8 mouse cellular contexts compared by ENCODE assay signal in the genomic region with DNA sequence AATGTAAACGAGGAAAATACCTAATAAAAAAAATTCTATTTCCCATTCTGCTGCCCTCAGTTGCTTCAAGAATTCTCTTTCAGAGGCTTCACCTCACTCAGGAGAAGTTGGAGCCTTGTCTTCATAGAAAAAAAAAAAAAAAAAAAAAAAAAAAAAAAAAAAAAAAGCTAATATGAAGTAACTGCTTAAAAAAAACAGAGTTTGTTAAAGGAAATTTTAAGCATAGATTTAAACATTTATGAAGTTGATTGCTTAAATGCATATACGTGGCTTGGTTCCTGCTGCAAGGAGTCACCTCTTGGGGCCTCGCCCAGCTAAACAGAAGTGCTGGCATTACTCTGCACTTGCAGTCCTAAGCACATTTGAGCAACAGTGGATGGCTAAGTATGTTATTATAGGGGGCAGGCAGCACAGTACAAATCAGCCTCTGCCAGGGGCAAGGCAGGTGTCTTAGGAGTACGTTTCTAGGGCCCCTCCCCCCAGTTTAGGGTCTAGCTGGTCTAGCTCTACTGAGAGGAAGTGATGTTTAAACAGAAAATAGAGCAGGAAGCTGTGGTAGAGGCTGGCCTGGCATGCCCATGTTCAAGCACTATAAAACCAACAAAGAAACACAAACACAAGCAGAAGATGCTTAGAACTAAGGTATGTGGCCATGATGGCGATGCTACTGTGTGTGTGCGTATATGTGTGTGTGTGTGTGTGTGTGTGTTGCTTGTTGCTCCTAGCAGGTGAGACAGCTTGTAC. TPM values are rescaled to one million over a fixed set of nuclear protein-coding genes. Genes with fewer than 3 reads are reported as not detected.
DNase-seq lines count a peak whose midpoint lies in the region; ATAC-seq and TF ChIP-seq lines count a peak whose summit lies in the region.

A gene (plus strand): TSS at position 528 of the 744 bp plus-strand sequence.

- intact Hi-C loops in heart, postnatal 36 days (cut with DNase I) = loop anchor here (2.0 to 10.0 kb wide), 3 partner anchors 35 to 177 kb away; a partner anchor contains a TSS

- no peak within 1 kb of the TSS for H3K27ac ChIP-seq in heart, embryonic 13.5 days (replicated peaks)
- H3K27ac ChIP-seq in ES-E14 (ENCODE audit: insufficient read depth, low read depth, low read length, poor library complexity, severe bottlenecking) = no peak within 1 kb of the TSS
- no peak within 1 kb of the TSS; the same call in 1 of the 2 replicates for H3K27ac ChIP-seq in heart, postnatal 0 days (ENCODE audit: low read depth)
- no peak within 1 kb of the TSS for H3K27ac ChIP-seq in limb, embryonic 15.5 days

- H3K4me3 ChIP-seq in heart, embryonic 13.5 days = peak within 1 kb of the TSS; percentile 55
- peak within 1 kb of the TSS in 1 of 2 experiments; percentile 68; a peak in 2 of 4 replicates for H3K4me3 ChIP-seq in ES-E14 (ENCODE audit: insufficient read depth in 1 of 2, low read depth in 1 of 2, low read length in 2 of 2, poor library complexity in 1 of 2, severe bottlenecking in 1 of 2)
- H3K4me3 ChIP-seq in heart, postnatal 0 days (ENCODE audit: low read depth, low read length) = peak within 1 kb of the TSS; percentile 55
- H3K4me3 ChIP-seq in limb, embryonic 15.5 days = peak within 1 kb of the TSS; percentile 49

- no peaks in the 10 kb centered on the region; the same call in 1 of the 2 replicates for H3K27me3 ChIP-seq in heart, embryonic 13.5 days (replicated peaks)
- no peaks in the 10 kb centered on the region for H3K27me3 ChIP-seq in heart, postnatal 0 days (ENCODE audit: control insufficient read depth, insufficient read depth, low read length)
- H3K27me3 ChIP-seq in limb, embryonic 15.5 days = 0 out of 2 replicates have a peak, but pooled peaks cover 5% of the 10 kb centered on the region

- no peak for DNase-seq in heart, postnatal 36 days
- no peak for DNase-seq in ES-E14 (ENCODE audit: low read depth, low spot score)
- DNase-seq in heart, postnatal 0 days (ENCODE audit: low spot score) = no peak
- peak; percentile 62 to 63 for DNase-seq in spleen, postnatal 36 days (ENCODE audit: low spot score in 2 of 2)
- DNase-seq in adrenal gland, adult (ENCODE audit: inconsistent age in 2 of 2, low spot score in 1 of 2) = no peak
- no peak for DNase-seq in kidney, postnatal 4 days

- peak within 1 kb of the TSS; percentile 80 for H3K4me2 ChIP-seq in heart, embryonic 13.5 days
- peak within 1 kb of the TSS; percentile 88 for H3K4me2 ChIP-seq in heart, postnatal 0 days (ENCODE audit: low read depth, low read length)
- H3K4me2 ChIP-seq in limb, embryonic 15.5 days = peak within 1 kb of the TSS; percentile 99

- no peak for TF ChIP-seq CTCF in heart, postnatal 0 days (IDR thresholded peaks at IDR 0.05; ENCODE audit: low read depth)

- WGBS in heart, embryonic 13.5 days = 74% methylated on average over 6 of the region's 6 CpGs
- WGBS in heart, postnatal 0 days = 70% methylated on average over 6 of the region's 6 CpGs
- WGBS in limb, embryonic 15.5 days = 69% methylated on average over 6 of the region's 6 CpGs

- ATAC-seq in heart, embryonic 13.5 days (ENCODE audit: extremely low read depth, insufficient number of reproducible peaks, low FRiP score, low TSS enrichment) = no peak
- no peak for ATAC-seq in heart, postnatal 0 days (ENCODE audit: insufficient read depth, low read depth)
- no peak for ATAC-seq in limb, embryonic 15.5 days (ENCODE audit: insufficient number of reproducible peaks, low FRiP score, low TSS enrichment, low read depth)

- in situ Hi-C loops in ES-E14 (cut with MboI; ENCODE audit: low sequenced_read_pairs in 2 of 2, unreplicated experiment in 2 of 2) = no loop called here

- H3K36me3 ChIP-seq in heart, embryonic 13.5 days = no peaks in the 10 kb centered on the region
- H3K36me3 ChIP-seq in ES-E14 (ENCODE audit: control insufficient read depth, insufficient read depth, low read length, poor library complexity, severe bottlenecking) = no peaks in the 10 kb centered on the region
- no peaks in the 10 kb centered on the region for H3K36me3 ChIP-seq in heart, postnatal 0 days (replicated peaks; ENCODE audit: control insufficient read depth, insufficient read depth, low read length)
- no peaks in the 10 kb centered on the region for H3K36me3 ChIP-seq in limb, embryonic 15.5 days

- no peak for TF ChIP-seq EP300 in heart, postnatal 0 days (IDR thresholded peaks at IDR 0.05; ENCODE audit: low read depth)

- peaks cover 9% of the 10 kb centered on the region for H3K4me1 ChIP-seq in heart, embryonic 13.5 days
- peaks cover 0 to 11% of the 10 kb centered on the region in 2 experiments; a peak in 2 of 4 replicates for H3K4me1 ChIP-seq in ES-E14 (ENCODE audit: control insufficient read depth in 2 of 2, insufficient read depth in 2 of 2, low read length in 2 of 2, poor library complexity in 1 of 2)
- H3K4me1 ChIP-seq in heart, postnatal 0 days (ENCODE audit: control insufficient read depth, insufficient read depth) = no peaks in the 10 kb centered on the region
- H3K4me1 ChIP-seq in limb, embryonic 15.5 days = peaks cover 13% of the 10 kb centered on the region

- H3K9ac ChIP-seq in heart, embryonic 13.5 days = peak within 1 kb of the TSS; percentile 69
- H3K9ac ChIP-seq in ES-E14 (ENCODE audit: insufficient read depth, low read depth, low read length, poor library complexity, severe bottlenecking) = no peak within 1 kb of the TSS
- no peak within 1 kb of the TSS for H3K9ac ChIP-seq in heart, postnatal 0 days (replicated peaks; ENCODE audit: low read depth, low read length)
- H3K9ac ChIP-seq in limb, embryonic 15.5 days = no peak within 1 kb of the TSS

- H3K9me3 ChIP-seq in heart, embryonic 13.5 days = no peaks in the 10 kb centered on the region
- no peaks in the 10 kb centered on the region for H3K9me3 ChIP-seq in ES-E14 (ENCODE audit: control insufficient read depth, insufficient read depth, low read depth, low read length)
- no peaks in the 10 kb centered on the region for H3K9me3 ChIP-seq in heart, postnatal 0 days (replicated peaks; ENCODE audit: control insufficient read depth, low read length)
- H3K9me3 ChIP-seq in limb, embryonic 15.5 days = no peaks in the 10 kb centered on the region

TF ChIP-seq in ES-E14, 5 proteins besides CTCF, POLR2A, EP300 and RAD21:
- no peak for TF ChIP-seq HCFC1 (IDR thresholded peaks at IDR 0.05; ENCODE audit: borderline replicate concordance, insufficient read depth, low read length)
- 0 out of 2 replicates have a peak, but pooled peaks have one; percentile 24 for TF ChIP-seq ZNF384 (IDR thresholded peaks at IDR 0.05; ENCODE audit: low read depth, low read length)
- no peak for TF ChIP-seq ZC3H11A (IDR thresholded peaks at IDR 0.05; ENCODE audit: borderline replicate concordance, low read depth, low read length)
- no peak for TF ChIP-seq CHD2 (IDR thresholded peaks at IDR 0.05; ENCODE audit: low read depth, low read length)
- no peak for TF ChIP-seq MAFK (IDR thresholded peaks at IDR 0.05; ENCODE audit: insufficient read depth, low read depth, low read length)
TF ChIP-seq in ES-E14: peak in this region for 1.

RNA-seq across cellular contexts. Expression of the gene that starts here (rescaled TPM):
- 3.4 and 4.7 TPM in 2 replicates for polyA plus RNA-seq in heart, embryonic 13.5 days (2015; fragmentation: Nextera tagmentation; extraction: Ambion mirVana)
- 1 to 10 TPM; 2.8 to 2.9 TPM for total RNA-seq in heart, postnatal 36 days (2021)
- total RNA-seq in ES-E14 (2012; rRNA removed) = 9.8 and 13.4 TPM in 2 replicates
- total RNA-seq in heart, postnatal 0 days (2014; rRNA removed; ENCODE audit: low replicate concordance) = 6.4 and 7.7 TPM in 2 replicates
- polyA plus RNA-seq in heart, postnatal 0 days (2015; fragmentation: Nextera tagmentation; extraction: Ambion mirVana) = 2.6 and 3.0 TPM in 2 replicates
- 4.1 and 5.1 TPM in 2 replicates for polyA plus RNA-seq in limb, embryonic 15.5 days (2015; fragmentation: Nextera tagmentation; extraction: Ambion mirVana)

Comparison
In these comparisons a context has a peak if more than half of its experiments do, and no peak if none do; other contexts are left out.
1. DNase-seq: peak in spleen, postnatal 36 days (2 of 2); none in heart, postnatal 36 days (0 of 2), ES-E14 (single experiment), heart, postnatal 0 days (single experiment), adrenal gland, adult (0 of 2) and kidney, postnatal 4 days (0 of 2).
2. Peak in every context shown above with its lines, with median percentiles within 50 percentile points of each other: H3K4me2 ChIP-seq.